Mouse (Mus musculus) retina, embryonic 14.5 days (tissue): Measurements from ENCODE around the gene Fkbp14.

ENCODE experiments used
- DNase-seq: peaks from one replicate; pipeline ENCODE4 v3.0.0-alpha.2; 2015; ENCODE audit warnings: low spot score

Fkbp14 gene

DNA sequence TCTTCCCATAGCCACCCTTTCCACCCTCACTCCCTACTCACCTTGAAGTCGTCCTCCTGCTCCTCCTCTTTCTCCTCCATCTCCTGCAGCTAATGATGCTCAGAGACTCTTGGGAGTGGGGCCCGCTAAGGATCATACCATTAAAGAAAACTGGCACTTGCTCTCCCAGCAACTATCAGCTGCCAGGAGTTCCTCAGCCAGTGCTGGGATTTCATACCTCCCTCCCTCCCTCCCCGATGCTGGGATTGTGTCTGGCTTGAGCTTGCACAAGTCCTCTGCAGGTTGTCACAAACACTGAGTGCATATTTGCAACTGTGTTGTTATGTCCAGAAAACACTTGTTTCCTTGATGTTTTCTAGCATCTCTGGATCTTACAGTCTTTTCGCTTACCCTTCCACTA is at the start of gene Fkbp14:
TSS of gene Fkbp14 (minus strand) at position 101 of the 400 bp plus-strand sequence.
- DNase-seq: no peak

DNA sequence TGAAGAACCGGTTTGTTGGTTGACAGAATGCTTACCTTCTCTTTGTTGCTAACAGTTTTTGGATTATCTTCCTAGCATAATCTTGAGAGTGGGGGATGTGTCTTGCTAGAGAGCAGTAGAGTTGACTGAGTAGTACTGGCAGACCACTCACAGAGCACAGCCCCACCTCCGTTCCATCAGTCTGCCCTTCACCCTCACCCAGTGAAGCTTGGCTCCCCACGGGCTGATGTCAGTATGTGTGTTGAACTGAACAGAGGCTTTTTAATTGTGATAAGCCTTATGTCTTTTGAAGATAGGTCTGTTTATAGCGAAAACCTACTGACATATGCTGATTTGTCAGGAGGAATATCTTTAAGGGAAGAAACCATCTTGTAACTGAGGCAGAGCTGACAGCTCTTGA is 46.1 kb upstream of the Fkbp14 start:
- no peak for DNase-seq

DNA sequence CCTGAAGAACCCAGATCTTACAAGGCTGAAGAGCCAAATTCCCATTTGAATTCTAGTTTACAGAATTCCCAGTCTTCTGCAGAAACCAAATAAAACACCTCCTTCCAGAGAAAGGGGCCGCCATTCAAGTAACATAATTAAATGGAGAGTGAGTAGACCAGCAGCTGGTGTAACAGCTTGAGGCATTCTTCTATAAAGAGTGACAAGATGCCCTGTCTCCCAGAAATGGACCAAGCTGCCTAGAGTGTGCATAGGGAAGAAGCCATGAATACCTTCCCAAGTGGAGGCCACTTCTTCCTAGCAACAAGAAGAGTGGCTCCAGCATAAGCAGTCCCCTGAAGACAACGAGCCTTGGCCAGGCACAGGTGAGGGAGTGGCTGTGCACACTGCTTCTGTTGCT is 44.8 kb upstream of the Fkbp14 start:
- DNase-seq: no peak

DNA sequence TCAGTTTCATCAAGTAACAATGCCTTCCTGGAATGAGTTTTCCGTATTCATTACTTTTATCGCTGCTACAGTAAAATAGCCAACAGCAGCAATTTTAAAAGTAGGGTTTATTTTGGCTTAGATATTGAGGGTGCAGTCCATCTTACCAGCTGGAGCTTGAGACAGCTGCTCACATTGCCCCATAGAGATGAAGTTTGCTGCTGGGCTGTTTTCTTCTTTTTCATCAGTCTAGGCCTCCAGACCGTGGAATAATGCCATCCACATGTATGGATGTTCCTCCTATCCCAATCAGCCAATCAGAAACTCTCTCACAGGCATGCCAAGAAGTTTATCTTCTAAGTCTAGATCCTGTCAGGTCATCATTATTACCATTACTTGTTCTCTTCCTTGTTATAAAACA is 42.8 kb upstream of the Fkbp14 start:
- DNase-seq: no peak

DNA sequence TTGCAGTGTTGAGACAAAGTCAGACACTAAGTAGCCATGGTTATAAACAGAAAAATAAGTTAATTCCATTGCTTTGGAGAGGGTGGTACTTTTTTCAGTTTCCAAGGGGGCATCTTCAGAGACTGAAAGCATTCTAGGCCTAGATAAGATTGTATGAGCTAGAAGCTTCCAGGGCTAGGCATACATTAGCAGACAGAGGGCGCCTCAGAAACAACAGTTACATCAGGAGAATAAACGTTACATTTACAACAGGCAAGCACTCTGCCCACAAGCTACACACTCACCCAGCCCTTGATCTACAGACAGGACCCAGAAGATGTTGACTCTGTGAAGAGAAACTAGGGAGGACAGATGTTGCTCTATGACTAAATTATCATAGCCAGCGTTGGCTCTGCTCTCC is 34.4 kb upstream of the Fkbp14 start:
- DNase-seq: peak; percentile 25

DNA sequence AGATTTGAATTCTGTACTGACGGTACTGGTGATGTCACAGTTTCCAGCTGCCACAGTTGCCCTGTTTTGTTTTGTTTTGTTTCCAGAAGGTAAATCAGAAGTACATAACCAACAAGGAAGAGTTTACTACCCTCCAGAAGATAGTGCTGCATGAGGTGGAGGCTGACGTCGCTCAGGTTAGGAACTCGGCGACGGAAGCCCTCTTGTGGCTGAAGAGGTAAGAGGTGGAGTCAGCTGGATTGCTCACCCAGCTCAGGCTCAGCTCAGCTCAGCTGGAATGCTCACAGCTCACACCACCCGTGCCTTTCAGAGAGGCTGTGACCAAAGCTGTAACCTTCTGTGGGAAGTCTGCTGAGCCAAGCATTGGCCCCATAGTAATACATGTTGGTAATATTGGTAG is 32.6 kb upstream of the Fkbp14 start:
- peak; percentile 42 for DNase-seq

DNA sequence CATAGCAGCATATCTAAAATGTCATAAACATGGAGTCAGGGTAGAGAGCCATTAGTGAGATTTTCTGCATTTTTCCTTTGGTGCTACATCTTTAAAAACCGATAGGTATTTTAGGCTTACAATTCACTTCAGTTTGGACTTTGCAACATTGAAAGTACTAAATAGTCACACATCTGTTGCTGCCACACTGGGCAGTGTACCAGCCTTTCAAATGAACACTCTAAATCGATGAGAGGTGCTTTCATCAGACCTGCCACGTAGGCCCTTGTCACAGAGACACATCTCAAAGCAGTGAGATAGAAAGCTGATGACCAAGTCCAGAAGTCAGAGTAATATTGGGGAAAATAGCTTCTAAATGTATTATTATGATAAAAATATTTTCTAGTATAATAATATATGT is 31.3 kb upstream of the Fkbp14 start:
- DNase-seq: no peak

DNA sequence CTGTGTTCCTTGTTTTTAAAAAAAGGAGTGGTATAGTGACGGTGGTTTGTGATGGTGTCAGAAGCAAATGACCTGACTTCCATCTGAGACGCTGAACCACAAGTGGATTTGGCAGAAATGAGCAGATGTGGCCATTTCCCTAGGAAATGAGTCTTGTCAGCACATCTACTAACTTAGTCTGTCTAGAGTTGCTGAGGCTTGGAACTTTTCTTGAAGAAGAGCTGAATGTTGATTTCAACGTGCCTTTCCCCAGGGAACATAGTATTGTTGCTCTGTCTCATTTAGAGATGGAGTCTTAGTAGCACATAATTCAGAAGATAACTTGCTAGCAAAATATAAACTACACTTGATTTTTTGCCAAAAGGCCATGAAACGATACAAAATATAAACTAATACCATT is 23.2 kb upstream of the Fkbp14 start:
- DNase-seq: no peak

DNA sequence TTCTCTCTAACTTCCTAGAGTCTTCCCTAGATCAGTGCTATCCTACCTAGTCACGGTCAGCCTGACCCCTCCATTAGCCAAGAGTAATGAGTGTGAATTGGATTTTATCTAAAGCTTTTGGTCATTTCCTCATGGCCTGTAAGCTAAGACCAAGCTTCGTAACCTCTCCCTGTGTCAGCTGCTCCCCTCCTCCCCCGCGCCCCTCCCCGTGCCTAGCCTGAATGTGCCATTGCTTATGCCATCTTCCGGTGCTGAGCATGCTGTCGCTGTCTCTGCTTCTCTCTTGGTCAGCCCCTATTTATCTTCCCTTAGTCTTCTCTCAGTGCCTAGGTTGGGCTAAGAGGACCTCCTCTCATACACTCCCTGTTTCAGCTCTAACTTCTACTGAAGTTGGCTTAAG is 22.4 kb upstream of the Fkbp14 start:
- DNase-seq: no peak

DNA sequence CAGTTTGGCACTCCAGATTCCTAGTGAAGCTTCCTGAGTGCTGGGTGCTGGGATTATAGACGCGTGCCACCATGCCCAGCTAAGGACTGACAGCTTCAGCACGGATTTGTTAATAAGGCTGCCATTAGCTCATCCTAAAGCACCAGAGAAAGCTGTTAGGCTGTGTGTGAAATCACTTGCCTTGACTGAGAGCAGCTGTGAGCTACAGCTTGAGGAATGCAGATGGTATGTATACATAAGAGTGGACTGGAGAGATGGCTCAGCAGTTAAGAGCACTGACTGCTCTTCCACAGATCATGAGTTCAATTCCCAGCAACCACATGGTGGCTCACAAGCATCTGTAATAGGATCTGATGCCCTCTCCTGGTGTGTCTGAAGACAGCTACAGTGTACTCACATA is 20.3 kb upstream of the Fkbp14 start:
- DNase-seq: no peak

DNA sequence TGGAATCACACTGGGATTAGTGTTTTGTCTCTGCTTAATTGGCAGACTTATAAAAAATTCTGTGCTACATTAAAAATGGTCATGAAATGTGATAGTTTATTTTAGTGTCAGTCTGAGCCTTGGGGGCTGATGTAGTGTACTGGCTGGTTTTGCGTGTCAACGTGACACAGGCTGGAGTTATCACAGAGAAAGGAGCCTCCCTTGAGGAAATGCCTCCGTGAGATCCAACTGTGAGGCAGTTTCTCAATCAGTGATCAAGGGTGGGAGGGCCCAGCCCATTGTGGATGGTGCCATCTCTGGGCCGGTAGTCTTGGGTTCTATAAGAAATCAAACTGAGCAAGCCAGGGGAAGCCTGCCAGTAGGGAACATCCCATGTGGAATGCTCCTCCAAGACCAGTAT is 9.1 kb upstream of the Fkbp14 start:
- no peak for DNase-seq

DNA sequence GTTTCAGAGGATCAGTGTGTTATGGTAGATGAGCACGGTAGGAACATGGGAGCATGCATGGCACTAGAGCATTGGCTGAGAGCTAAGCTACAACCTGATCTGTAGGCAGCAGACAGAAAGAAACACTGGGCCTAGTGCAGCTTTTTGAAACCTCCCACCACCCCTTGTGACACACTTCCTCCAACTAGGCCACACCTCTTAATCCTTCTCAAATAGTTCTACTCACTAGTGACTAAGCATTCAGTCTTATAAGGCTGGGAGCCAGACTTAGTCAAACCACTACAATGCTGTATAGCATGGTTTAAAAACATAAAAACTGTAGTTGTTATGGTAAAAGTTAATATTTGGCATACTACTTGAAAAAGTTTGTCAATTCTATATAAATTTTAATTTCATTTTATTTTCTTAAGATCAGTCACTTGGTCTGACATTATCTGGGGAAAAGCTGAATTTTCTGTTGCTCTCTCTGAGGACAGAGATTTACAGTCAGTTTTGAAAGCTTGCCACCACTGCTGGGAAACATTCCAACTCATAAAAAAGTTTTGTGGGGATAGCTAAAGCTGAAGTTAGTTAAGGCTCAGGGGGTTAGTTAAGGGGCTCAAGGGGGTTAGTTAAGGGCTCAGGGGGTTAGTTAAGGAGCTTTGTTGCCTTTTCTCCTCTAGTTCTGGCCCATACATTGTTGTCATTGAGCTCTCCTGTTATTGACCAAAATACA is 7.0 kb upstream of the Fkbp14 start:
- DNase-seq: no peak

DNA sequence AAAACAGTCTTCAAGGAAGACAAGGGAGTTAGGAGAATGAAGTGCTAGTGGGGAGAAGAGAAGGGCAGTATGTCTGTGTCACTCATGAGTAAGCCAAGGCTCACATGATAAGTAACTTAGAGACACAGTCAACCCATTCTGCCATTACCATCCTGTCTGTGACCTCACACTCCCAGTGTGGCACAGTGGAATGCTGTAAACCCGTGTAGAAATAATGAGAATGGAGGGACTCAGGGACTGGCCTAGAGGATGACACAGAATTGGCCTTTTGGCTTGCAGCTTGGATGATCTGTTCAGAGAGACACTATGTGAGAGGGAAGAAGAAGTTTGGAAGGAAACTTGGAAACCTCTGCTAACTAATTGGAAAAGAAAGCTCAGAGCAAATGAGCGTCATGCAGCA is 5.8 kb upstream of the Fkbp14 start:
- no peak for DNase-seq

DNA sequence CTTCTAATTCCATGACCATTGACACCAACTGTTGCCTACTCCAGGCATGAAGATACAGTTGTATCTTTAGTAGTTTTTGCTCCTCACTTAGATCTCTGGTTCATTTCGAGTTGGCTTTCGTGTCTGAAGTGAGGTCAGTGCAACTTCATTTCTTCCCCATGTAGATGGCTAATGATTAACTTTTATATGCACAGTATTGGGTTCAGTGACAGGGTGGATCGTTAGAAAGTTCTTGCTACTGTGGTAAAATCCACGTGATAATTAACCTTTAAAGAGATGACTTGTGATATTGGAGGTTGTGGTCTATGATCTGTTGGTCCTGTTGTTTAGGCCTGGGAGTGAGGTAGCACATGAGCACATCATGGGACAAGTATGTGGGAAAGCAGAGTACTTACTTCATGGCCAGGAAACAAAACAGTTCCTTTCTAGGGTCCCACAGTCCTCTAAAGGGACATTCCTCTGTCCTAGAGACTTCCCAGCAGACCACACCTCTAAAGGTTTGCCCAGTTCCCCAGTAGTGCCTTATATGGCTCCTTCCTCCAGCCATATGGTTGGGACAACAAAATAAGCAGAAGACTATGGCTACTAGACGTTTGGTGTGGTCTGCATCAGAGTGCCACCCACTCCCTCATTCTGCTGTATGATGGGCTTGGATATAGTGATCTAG is 3.7 kb upstream of the Fkbp14 start:
- no peak for DNase-seq

DNA sequence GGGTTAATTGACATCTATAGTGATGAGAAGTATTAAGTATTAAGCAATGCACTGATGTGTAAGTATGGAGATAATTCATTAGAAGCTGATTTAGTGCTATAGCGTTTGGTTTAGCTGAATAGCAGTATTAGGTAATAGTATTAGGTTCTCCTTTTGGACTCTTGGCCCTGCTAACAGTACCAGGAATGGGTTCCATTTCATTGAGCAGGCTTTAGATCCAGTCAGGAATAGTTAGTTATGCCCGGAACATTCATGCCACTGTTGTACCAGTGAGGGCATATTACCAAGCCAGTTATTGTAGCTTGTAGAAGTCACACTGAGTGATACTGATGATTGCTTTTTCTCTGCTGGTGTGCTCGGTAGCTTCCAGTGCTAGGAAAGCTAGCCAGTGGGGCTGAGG is 603 bp upstream of the Fkbp14 start:
- no peak for DNase-seq

DNA sequence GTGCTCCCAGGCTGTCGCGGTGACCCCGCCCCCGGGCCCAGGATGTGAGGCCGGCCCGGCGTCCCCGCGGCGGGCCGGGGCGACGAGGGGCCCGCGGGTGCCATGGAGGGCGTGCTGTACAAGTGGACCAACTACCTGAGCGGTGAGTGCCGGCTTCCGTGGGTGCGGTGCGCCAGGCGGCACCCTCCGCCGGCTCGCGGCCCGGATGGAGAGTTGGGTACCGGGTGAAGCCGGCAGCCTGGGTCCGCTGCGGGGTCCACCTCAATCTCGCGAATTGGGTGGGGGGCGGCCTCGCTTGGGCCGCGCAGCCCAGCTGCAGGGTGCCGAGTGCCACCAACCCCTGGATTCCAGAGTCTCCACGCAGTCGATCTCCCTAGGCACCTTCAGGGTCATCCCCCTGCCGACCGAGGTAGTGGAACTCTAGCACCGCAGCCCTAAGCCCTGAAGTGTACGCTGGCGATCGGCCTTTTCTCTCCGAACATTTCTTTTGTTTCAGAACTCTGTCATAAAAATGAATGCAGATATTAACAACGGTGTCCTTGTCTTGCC is 1.7 kb downstream of the Fkbp14 start:
- no peak for DNase-seq

DNA sequence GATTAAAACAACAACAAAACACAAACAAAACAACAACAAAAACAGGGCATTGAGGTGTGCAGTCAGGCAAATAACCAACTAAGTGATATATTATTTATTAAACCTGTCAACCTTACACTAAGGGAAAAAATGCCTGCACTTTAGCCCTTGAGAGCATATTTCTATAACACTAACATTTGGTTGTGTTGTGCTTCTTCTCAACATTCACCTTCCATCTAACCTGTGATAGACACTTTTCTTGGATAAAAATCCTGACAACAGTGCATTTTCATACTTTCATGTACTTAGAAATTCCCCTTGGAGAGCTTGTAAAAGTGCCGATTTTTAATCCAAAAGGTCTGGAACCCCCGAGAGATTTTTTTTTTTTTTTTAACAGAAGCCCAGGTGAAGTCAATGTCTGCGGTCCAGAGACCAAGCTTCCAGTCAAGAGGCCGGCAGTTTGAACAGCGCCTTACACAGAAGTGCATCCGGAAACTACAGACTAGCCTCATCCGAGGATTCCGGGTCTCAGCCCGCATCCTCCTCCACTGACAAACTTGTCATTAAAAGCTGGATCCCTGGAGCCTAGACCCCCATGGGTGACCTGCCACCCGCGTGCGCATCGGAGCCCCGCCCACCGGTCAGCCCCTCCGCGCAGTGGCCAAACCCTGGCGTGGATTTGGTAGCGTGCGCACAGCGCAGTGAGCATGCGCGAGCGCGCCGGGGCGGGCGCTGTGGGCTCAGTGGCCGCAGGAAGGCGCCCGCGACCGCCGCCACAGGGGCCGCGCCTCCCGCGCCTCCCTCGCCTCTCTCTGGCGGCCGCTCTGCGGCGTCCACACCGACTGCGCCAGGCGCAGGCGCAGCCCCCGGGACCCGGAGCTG is 2.4 kb downstream of the Fkbp14 start, which contains the start of gene Plekha8:
TSS of gene Plekha8 (plus strand) at position 643 of the 861 bp plus-strand sequence.
- DNase-seq: peak; percentile 96

DNA sequence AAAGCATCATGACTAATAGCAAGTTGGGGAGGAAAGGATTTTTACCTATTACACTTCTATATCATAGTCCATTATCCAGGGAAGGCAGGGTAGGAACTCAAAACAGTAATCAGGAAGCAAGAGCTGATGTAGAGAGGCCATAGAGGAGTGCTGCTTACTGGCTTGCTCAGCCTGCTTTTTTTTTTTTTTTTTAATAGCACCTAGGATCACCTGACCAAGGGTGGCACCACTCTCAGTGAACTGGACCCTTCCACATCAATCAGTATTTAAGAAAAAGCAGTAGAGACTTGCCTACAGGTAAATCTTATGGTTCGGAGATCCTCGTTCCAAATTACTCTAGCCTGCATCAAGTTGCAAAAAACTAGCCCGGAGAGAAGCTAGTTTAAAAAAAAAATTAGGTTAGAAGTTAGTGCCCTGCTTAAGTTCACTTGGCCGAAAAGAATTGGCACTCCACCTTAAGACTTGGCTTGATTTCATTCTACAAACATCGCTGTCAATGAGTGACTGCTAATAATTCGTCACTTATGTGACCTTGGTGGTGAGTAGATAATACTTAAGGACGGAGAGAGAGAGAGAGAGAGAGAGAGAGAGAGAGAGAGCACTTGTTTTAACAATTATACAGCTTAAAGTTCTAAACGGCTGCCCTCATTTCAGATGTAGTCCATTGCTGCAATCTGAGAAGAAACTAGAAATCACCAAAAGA is 3.2 kb downstream of the Fkbp14 start:
- no peak for DNase-seq

DNA sequence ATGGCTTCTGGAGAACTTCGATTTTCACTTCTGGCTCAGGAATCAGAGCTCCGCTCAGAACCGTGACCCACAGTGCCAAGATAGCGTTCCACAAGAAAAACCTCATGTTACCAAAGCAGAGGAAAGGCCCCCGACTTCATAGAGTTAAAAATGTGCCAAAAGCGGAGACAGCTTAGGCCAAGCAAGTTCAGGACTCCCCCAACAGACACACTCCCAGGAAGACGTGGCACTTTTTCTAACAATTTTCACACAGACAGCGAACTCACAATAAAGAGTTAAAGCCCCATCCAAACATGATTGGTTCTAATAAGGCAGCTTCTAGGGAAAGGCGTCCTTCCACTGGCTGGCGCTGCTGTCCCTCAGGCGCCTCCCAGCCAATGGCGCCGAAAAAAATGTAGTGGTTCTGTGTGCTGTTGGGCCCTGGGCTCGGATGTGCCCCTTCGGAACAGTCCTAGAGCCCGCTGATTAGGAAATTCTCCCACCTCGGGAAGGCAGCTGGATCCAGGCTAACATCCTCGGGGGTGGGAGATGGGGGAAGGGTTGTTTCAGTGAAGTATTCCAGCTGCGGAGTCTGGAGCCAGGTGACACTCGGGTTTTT is 4.1 kb downstream of the Fkbp14 start:
- peak; percentile 95 for DNase-seq

DNA sequence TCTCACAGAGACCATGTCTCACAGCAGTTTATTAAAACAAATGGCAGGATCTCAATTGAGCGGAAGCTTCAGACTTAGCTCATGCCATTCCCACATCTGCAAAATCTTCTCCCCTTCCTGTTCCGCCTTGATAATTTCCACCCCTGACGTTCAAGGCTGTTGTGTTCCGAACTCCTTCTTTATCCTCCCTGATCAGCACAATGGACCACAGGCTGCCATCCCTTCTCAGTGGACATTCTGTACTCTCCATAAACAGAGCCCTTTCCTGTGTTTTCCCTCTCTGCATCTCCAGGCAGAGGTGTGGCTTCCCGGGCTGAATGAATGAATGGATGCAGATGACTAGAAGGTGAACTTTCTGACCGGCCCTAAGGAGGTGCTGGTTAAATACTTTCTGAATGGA is 5.3 kb downstream of the Fkbp14 start:
- DNase-seq: no peak

DNA sequence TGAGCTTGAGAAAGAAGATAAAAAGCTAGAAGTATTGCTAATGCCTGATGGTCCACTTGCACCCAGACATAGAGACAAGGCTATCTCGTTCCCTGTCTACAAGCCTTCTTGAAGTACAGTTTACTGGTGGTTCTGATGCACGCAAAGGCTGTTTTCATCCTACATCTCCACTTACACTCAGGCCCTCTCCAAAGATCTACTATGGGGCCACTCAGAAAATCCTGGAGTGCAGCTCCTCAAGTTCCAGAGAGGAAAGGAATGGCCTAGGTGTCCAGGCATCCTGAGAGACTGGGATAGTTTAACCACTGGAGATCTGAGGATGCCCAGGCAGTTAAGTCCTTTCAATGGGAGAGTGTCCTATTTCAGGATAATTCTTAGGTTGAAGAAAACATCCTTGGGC is 6.4 kb downstream of the Fkbp14 start:
- DNase-seq: no peak

DNA sequence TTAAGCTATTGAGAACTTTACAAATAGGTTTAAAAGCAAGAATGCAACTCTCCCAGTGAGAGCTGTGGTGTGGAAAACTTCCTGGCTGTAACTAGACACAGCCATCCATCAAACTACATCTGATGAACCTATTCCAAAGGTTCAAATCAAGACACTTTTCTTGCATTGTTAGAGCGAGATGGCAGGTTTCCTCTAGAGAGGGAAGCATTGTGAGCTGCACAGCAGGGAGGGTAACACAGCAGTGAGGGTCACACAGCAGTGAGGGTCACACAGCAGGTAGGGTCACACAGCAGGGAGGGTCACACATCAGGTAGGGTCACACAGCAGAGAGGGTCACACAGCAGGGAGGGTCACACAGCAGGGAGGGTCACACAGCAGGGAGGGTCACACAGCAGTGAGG is 8.9 kb downstream of the Fkbp14 start:
- no peak for DNase-seq
